Mouse (Mus musculus) heart, embryonic 16.5 days (tissue): ENCODE results near the gene Cmya5. TPM values are rescaled to one million over a fixed set of nuclear protein-coding genes. Genes with fewer than 3 reads are reported as not detected.

Source experiments
- ATAC-seq: fragments of 200-750 bp; cut with Nextera tagmentation; replicated peaks from 2 replicates; pipeline ENCODE4 v1.8.0; 2017; ENCODE audit warnings: moderate number of reproducible peaks; ENCODE audit not compliant: insufficient read depth, low FRiP score; ENCODE audit errors: extremely low read depth
- H3K27ac ChIP-seq: fragments of 300-500 bp; sonication (generic); 2 replicates; pipeline ENCODE4 v1.5.1; 2014; ENCODE audit warnings: mild to moderate bottlenecking, low read length, control low read depth, moderate library complexity
- H3K27me3 ChIP-seq: fragments of 300-500 bp; sonication (generic); 2 replicates; pipeline ENCODE4 v1.6.1; 2014; ENCODE audit warnings: low read length, mixed read lengths; ENCODE audit not compliant: control insufficient read depth, insufficient read depth
- H3K36me3 ChIP-seq: fragments of 300-500 bp; sonication (generic); 2 replicates; pipeline ENCODE4 v1.6.1; 2014; ENCODE audit not compliant: control insufficient read depth, insufficient read depth
- H3K4me1 ChIP-seq: fragments of 300-500 bp; sonication (generic); 2 replicates; pipeline ENCODE4 v1.6.1; 2014; ENCODE audit warnings: low read length, mixed read lengths; ENCODE audit not compliant: control insufficient read depth, insufficient read depth
- H3K4me2 ChIP-seq: fragments of 300-500 bp; sonication (generic); 2 replicates; pipeline ENCODE4 v1.6.1; 2014; ENCODE audit warnings: low read depth, mild to moderate bottlenecking, control low read depth, low read length
- H3K4me3 ChIP-seq: fragments of 300-500 bp; sonication (generic); 2 replicates; pipeline ENCODE4 v1.5.1; 2014; ENCODE audit warnings: mild to moderate bottlenecking, control low read depth, low read length
- H3K9ac ChIP-seq: fragments of 300-500 bp; sonication (generic); 2 replicates; pipeline ENCODE4 v1.6.1; 2014; ENCODE audit warnings: low read length, control low read depth
- H3K9me3 ChIP-seq: fragments of 300-500 bp; sonication (generic); replicated peaks from 2 replicates; pipeline ENCODE4 v1.6.1; 2016; ENCODE audit warnings: low read length; ENCODE audit not compliant: control insufficient read depth
- WGBS: fragments of 180-500 bp; shearing (Covaris S2); extraction: QIAGEN DNeasy Blood & Tissue Kit; methylation state at CpG from one replicate; pipeline ENCODE4 v1.1.7; 2014; 5-methylcytosine and 5-hydroxymethylcytosine counted together
- polyA plus RNA-seq: library from polyadenylated mRNA; unstranded; fragments of >200 nt; fragmentation: Nextera tagmentation; extraction: Ambion mirVana; gene quantifications from 2 replicates; pipeline ENCODE4 v1.2.1, GENCODE M21; 2015

Gene Cmya5
- polyA plus RNA-seq, 1 experiment from 2014 or later: 5.5 TPM

DNA sequence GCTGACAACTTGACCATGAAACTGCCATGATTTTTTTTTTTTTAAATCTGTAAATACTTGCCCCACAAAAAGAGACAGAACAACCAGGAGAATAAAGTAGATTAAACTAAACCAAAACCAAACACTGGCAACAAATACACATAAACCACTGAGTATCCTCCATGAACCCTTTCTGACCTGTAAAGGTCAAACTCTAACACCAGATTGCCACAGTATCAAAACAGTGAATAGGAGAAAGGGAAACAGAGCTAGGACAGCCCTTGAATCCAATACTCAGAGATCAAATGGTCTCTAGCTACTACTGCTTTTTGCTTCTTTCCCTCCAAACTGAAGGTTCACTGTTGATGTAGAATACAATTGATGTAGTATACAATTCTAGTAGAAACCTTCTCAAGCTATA lies 33.0 kb upstream of the Cmya5 start:
- no peaks in the 10 kb centered on the region for H3K9me3 ChIP-seq
- H3K4me3 ChIP-seq: no peak overlapping the region
- H3K36me3 ChIP-seq: peaks cover 16% of the 10 kb centered on the region
- no peak overlapping the region for H3K27ac ChIP-seq
- peaks cover 2% of the 10 kb centered on the region for H3K4me1 ChIP-seq
- H3K4me2 ChIP-seq: no peak overlapping the region
- H3K27me3 ChIP-seq: no peaks in the 10 kb centered on the region
- H3K9ac ChIP-seq: no peak overlapping the region
- no peak for ATAC-seq

DNA sequence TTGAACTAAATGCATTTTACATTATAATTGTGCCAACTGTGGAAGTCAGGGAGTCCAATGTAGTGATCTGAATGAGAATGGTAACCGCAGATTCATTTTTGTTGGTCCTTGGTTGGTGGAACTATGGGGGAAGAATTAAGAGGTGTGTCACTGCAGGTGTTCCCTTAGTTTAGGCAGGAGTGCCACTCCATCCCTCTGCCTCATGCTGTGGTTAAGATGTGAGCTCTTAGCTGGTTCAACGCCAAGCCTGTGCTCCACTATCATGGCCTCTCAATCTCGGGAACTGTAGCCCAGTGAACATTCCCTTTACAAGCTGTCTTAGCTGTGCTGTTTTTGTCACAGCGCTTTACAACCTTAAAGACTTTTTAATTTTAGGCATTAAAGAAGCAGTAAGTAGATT lies 18.8 kb upstream of the Cmya5 start:
- no peak for ATAC-seq
- no peak overlapping the region for H3K4me3 ChIP-seq
- no peak overlapping the region for H3K9ac ChIP-seq
- H3K9me3 ChIP-seq: no peaks in the 10 kb centered on the region
- no peak overlapping the region for H3K27ac ChIP-seq
- no peak overlapping the region for H3K4me2 ChIP-seq
- peaks cover 19% of the 10 kb centered on the region for H3K36me3 ChIP-seq
- no peaks in the 10 kb centered on the region for H3K4me1 ChIP-seq
- 87% methylated on average over 4 of the region's 4 CpGs for WGBS
- no peaks in the 10 kb centered on the region for H3K27me3 ChIP-seq

DNA sequence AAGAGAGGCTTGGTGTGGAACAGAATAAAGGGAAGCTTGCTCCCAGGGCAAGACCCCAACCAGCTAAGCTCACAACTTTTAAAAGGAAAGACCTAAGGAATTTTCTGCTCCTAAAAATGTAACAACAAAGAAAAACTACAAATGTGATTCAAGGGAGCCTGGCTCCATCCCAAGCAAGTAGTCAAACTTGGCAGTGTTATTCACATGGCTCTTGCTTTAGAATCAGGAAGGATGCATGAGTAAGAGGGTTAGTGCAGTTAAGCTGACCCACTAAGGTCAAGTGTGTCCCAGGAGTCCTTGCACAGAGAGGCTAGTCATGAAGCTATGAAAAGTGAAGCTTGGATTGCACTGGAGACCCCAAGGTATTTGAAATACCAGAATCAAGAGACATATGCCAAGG lies 17.9 kb upstream of the Cmya5 start:
- no peak overlapping the region for H3K4me2 ChIP-seq
- H3K9me3 ChIP-seq: no peaks in the 10 kb centered on the region
- ATAC-seq: no peak
- H3K4me3 ChIP-seq: no peak overlapping the region
- H3K27me3 ChIP-seq: no peaks in the 10 kb centered on the region
- H3K4me1 ChIP-seq: no peaks in the 10 kb centered on the region
- H3K27ac ChIP-seq: no peak overlapping the region
- no peak overlapping the region for H3K9ac ChIP-seq
- H3K36me3 ChIP-seq: peaks cover 19% of the 10 kb centered on the region

DNA sequence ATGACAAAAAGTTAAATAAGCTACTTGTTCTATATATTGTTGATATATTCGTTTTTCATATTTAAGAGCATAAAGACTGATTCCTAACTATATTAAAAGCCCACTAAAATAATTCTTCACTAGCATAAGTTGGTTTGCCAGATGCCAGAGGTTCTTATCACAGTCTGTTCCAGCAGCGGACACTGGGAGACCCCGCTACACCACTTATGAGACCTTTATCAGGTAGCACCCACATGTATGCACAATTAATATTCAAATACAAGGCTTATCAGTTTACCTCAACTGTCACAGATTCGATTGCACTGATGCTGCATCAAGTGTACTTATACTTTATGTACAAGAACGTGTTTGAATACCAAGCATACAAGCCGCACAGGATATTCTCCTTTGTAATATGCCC lies 13.7 kb upstream of the Cmya5 start:
- Histone ChIP-seq H3K9ac (no peak overlapping the region), H3K4me3 (no peak overlapping the region), H3K4me1 (no peaks in the 10 kb centered on the region), H3K27ac (no peak overlapping the region), H3K4me2 (no peak overlapping the region), H3K36me3 (peaks cover 14% of the 10 kb centered on the region), H3K9me3 (no peaks in the 10 kb centered on the region), H3K27me3 (no peaks in the 10 kb centered on the region)
- no peak for ATAC-seq
- WGBS: 84% methylated on average over 6 of the region's 6 CpGs

DNA sequence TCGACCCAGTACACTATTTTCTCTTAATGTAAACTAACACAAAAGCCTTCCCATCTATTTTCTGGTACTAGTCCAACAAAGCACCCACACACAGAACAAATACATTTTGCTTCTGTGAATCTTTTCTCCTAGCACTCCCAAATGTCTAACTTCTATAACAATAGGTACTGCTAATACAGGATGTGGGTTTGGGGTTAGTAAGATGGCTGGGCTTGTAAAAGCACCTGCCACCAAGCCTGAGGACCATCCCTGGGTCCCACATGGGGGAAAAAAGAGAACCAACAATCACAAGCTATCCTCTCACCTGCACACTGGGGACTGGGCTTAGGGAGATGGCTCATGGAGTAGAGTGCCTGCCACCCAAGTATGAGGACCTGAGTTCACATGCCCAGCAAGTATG lies 8.8 kb upstream of the Cmya5 start:
- Histone ChIP-seq H3K27me3 (no peaks in the 10 kb centered on the region), H3K9ac (no peak overlapping the region), H3K4me1 (no peaks in the 10 kb centered on the region), H3K4me3 (no peak overlapping the region), H3K27ac (no peak overlapping the region), H3K9me3 (no peaks in the 10 kb centered on the region), H3K36me3 (peaks cover 19% of the 10 kb centered on the region), H3K4me2 (no peak overlapping the region)
- 98% methylated on average over 1 of the region's 1 CpGs for WGBS
- no peak for ATAC-seq

DNA sequence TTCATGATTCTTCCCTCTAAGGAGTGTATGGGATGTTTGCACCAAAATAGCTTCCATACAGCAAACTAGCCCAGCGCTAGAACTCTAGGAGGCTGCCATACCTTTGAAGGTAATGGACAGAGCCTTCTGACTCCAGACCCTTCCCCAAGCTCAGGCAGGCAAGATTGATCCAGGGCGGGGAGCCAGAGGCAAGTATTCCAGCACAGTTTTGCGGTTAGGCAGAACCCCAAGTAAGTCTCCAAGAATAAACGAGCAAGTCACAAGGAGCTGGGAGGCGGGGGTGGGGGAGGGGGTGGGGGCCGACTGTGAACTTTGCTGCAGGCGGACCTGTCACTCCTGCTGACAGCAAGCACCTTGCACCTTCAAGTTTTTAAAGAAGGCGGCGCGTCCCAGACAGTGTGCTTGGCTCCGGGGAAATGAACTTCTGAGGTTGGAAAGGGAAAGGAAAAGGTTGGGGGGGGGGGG lies 673 bp downstream of the Cmya5 start:
- Histone ChIP-seq H3K4me3 (peak overlapping the region; percentile 75), H3K36me3 (peaks cover 4% of the 10 kb centered on the region), H3K27ac (peak overlapping the region; percentile 95), H3K4me2 (peak overlapping the region; percentile 81), H3K9ac (peak overlapping the region; percentile 82), H3K9me3 (no peaks in the 10 kb centered on the region), H3K4me1 (peaks cover 17% of the 10 kb centered on the region), H3K27me3 (no peaks in the 10 kb centered on the region)
- ATAC-seq: 0 out of 2 replicates have a peak, but pooled peaks have one; percentile 15
- 14% methylated on average over 11 of the region's 11 CpGs for WGBS

DNA sequence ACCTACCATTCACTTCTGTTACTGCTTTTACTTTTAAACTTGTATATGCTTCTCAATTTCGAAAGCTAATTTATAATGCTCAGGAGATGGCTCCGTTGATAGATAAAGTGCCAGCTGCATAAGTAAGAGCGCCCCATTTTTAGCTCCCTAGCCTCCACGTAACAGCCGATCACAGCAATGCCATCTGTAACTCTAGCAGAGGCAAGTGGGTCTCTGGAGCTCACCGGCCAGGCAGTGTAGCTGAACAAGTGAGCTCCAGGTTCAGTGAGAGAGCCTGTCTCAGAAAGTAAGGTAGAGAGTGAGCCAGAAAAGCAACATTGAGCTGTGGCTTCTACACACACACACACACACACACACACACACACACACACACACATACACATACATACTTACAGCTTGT lies 3.3 kb downstream of the Cmya5 start:
- 89% methylated on average over 6 of the region's 6 CpGs for WGBS
- Histone ChIP-seq H3K4me1 (peaks cover 40% of the 10 kb centered on the region), H3K4me3 (no peak overlapping the region), H3K27me3 (no peaks in the 10 kb centered on the region), H3K9ac (no peak overlapping the region), H3K9me3 (no peaks in the 10 kb centered on the region), H3K27ac (no peak overlapping the region), H3K36me3 (no peaks in the 10 kb centered on the region; the same call in 1 of the 2 replicates), H3K4me2 (no peak overlapping the region)
- no peak for ATAC-seq

DNA sequence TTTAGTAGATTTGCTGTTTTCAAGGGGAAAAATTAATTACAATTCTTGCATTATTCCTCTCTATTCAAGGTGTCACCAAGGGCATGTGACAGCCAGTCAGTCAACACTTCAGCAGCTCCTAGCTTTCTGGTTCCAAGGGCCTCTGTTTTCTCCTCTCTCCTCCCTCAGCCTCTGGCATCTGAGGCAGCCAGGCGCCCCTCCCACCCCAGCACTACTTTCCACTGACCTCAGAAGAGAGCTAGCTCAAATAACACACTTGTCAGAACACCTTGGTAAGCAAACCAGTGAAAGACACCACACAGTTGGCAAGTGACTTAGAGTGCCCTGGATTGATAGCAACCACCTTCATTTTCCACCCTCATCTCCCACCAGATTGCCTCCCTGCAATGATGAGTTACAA lies 6.5 kb downstream of the Cmya5 start:
- Histone ChIP-seq H3K9ac (no peak overlapping the region), H3K4me2 (peak overlapping the region; percentile 31; the same call in 1 of the 2 replicates), H3K27ac (peak overlapping the region; percentile 80), H3K9me3 (no peaks in the 10 kb centered on the region), H3K4me1 (peaks cover 36% of the 10 kb centered on the region), H3K27me3 (no peaks in the 10 kb centered on the region), H3K4me3 (no peak overlapping the region), H3K36me3 (peaks cover 2% of the 10 kb centered on the region; the same call in 1 of the 2 replicates)
- peak; percentile 74 for ATAC-seq
- 42% methylated on average over 1 of the region's 1 CpGs for WGBS

DNA sequence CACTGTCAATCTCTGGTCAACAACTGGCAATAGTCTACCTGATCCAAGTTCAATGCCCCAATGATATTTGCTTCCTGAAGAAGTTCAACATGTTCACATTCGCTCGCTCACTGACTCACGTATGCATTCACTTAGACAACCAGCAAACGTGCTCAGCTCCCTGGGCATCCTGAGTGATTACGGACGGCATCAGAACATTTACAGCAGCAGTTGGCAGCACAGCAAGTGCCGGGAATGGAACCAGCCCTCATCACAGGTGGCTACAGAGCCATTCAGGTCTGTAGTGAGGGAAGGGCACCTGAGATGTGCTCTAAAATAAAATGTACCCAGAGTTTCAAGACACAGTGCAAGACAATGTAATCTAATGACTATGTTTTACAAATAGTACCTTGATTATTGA lies 7.4 kb downstream of the Cmya5 start:
- Histone ChIP-seq H3K36me3 (0 out of 2 replicates have a peak, but pooled peaks cover 2% of the 10 kb centered on the region), H3K4me1 (peaks cover 28% of the 10 kb centered on the region), H3K27me3 (no peaks in the 10 kb centered on the region), H3K27ac (peak overlapping the region; percentile 46; the same call in 1 of the 2 replicates), H3K9me3 (no peaks in the 10 kb centered on the region), H3K4me2 (no peak overlapping the region), H3K4me3 (no peak overlapping the region), H3K9ac (no peak overlapping the region)
- 72% methylated on average over 7 of the region's 7 CpGs for WGBS
- no peak for ATAC-seq
